Mouse (Mus musculus) limb, embryonic 15.5 days (tissue): Measurements from ENCODE around the gene Adamts8. TPM values are rescaled to one million over a fixed set of nuclear protein-coding genes. Genes with fewer than 3 reads are reported as not detected.

Experiments used
- ATAC-seq: fragments of 200-750 bp; cut with Nextera tagmentation; 2 replicates; pipeline ENCODE4 v1.8.0; 2017; ENCODE audit warnings: low read depth, moderate TSS enrichment; ENCODE audit not compliant: insufficient number of reproducible peaks, low FRiP score, low TSS enrichment
- H3K27ac ChIP-seq: fragments of 300-500 bp; sonication (generic); 2 replicates; pipeline ENCODE4 v1.5.1; 2015; ENCODE audit warnings: moderate library complexity, mild to moderate bottlenecking, inconsistent platforms
- H3K27me3 ChIP-seq: fragments of 300-500 bp; sonication (generic); 2 replicates; pipeline ENCODE4 v1.6.1; 2015; ENCODE audit warnings: inconsistent platforms
- H3K36me3 ChIP-seq: fragments of 300-500 bp; sonication (generic); 2 replicates; pipeline ENCODE4 v1.6.1; 2015; ENCODE audit warnings: inconsistent platforms
- H3K4me1 ChIP-seq: fragments of 300-500 bp; sonication (generic); 2 replicates; pipeline ENCODE4 v1.6.1; 2015; ENCODE audit warnings: inconsistent platforms
- H3K4me2 ChIP-seq: fragments of 300-500 bp; sonication (generic); 2 replicates; pipeline ENCODE4 v1.6.1; 2015; ENCODE audit warnings: mild to moderate bottlenecking, inconsistent platforms
- H3K4me3 ChIP-seq: fragments of 300-500 bp; sonication (generic); 2 replicates; pipeline ENCODE4 v1.5.1; 2015; ENCODE audit warnings: mild to moderate bottlenecking, inconsistent platforms
- H3K9ac ChIP-seq: fragments of 300-500 bp; sonication (generic); 2 replicates; pipeline ENCODE4 v1.6.1; 2015; ENCODE audit warnings: inconsistent platforms
- H3K9me3 ChIP-seq: fragments of 300-500 bp; sonication (generic); 2 replicates; pipeline ENCODE4 v1.6.1; 2016; ENCODE audit warnings: inconsistent platforms
- WGBS: fragments of 180-500 bp; shearing (Covaris S2); methylation state at CpG from one replicate; pipeline ENCODE4 v1.1.7; 2015; 5-methylcytosine and 5-hydroxymethylcytosine counted together
- polyA plus RNA-seq: library from polyadenylated mRNA; unstranded; fragments of >200 nt; fragmentation: Nextera tagmentation; extraction: Ambion mirVana; gene quantifications from 2 replicates; pipeline ENCODE4 v1.2.1, GENCODE M21; 2015

Gene Adamts8
- 4.6 and 4.8 TPM in 2 replicates for polyA plus RNA-seq

DNA sequence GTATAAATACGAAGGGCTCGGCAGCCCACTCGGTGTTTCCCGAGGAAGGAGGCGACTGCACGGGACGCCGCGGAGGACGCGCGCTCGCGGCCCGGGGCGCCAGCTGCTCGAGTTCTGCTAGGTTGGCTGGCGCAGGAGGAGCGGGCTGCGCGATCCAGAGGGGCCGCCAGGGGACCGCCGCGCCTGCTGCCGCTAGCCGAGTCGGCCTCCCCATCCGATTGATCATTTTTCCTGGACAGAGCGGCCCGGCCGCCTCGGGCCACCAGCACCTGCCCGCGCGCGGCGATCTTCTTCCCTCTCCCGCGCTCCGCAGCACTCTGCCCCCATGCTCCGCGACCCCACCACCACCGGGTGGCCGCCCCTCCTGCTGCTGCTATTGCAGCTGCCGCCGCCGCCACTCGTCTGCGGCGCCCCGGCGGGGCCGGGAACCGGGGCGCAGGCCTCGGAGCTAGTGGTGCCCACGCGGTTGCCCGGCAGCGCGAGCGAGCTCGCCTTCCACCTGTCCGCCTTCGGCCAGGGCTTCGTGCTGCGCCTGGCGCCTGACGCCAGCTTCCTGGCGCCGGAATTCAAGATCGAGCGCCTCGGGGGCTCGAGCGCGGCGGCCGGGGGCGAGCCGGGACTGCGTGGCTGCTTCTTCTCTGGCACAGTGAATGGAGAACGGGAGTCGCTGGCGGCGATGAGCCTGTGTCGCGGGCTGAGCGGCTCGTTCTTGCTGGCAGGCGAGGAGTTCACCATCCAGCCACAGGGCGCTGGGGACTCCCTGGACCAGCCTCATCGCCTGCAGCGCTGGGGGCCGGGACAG is at the start of gene Adamts8:
Gene Adamts8, plus strand, starts transcription at position 51 of the 802 bp plus-strand sequence.
- no peak for ATAC-seq
- no peaks in the 10 kb centered on the region for H3K36me3 ChIP-seq
- peak within 1 kb of the TSS; percentile 53 for H3K9ac ChIP-seq
- WGBS, result under 1% methylated on average over 93 of the region's 96 CpGs
- H3K27ac ChIP-seq, result no peak within 1 kb of the TSS
- H3K4me3 ChIP-seq, result peak within 1 kb of the TSS; percentile 57
- H3K9me3 ChIP-seq, result no peaks in the 10 kb centered on the region
- peak within 1 kb of the TSS; percentile 100 for H3K4me2 ChIP-seq
- peaks cover 75% of the 10 kb centered on the region for H3K27me3 ChIP-seq
- H3K4me1 ChIP-seq, result peaks cover 26% of the 10 kb centered on the region

GRCm38 (mm10) chr9:30895618-30896017 is 46.7 kb upstream of the Adamts8 start:
- peaks cover 6% of the 10 kb centered on the region; the same call in 1 of the 2 replicates for H3K36me3 ChIP-seq
- no peak overlapping the region for H3K4me3 ChIP-seq
- 73% methylated on average over 3 of the region's 3 CpGs for WGBS
- H3K9me3 ChIP-seq, result no peaks in the 10 kb centered on the region
- H3K27me3 ChIP-seq, result no peaks in the 10 kb centered on the region
- ATAC-seq, result no peak
- H3K4me1 ChIP-seq, result peaks cover 15% of the 10 kb centered on the region; the same call in 1 of the 2 replicates
- no peak overlapping the region for H3K4me2 ChIP-seq
- H3K27ac ChIP-seq, result no peak overlapping the region
- H3K9ac ChIP-seq, result no peak overlapping the region

DNA sequence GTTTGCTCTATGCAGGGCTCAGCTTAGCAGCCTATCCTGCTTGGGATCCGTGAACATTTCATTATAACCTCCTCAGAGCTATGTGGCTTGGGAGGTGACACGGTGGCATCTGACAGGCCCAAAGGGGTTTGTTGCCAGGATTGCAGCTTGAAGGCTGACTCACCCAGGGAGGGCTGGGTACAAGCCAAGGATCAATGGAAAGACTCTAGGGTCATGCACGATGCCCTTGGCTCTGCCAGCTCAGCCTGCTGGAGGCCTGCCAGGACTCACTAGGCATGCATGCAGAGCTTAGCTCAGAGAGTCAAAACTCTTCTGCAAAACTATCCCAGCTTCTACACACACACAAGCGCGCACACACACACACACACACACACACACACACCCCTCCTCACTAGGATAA is 45.6 kb upstream of the Adamts8 start:
- 0 out of 2 replicates have a peak overlapping the region, but pooled peaks have one; percentile 7 for H3K27ac ChIP-seq
- WGBS, result 58% methylated on average over 5 of the region's 5 CpGs
- ATAC-seq, result no peak

GRCm38 (mm10) chr9:30897169-30897568 is 45.2 kb upstream of the Adamts8 start:
- Histone ChIP-seq H3K4me1 (peaks cover 15% of the 10 kb centered on the region; the same call in 1 of the 2 replicates), H3K4me2 (no peak overlapping the region), H3K27me3 (no peaks in the 10 kb centered on the region), H3K36me3 (peaks cover 20% of the 10 kb centered on the region), H3K4me3 (no peak overlapping the region), H3K9ac (no peak overlapping the region), H3K27ac (0 out of 2 replicates have a peak overlapping the region, but pooled peaks have one; percentile 7), H3K9me3 (no peaks in the 10 kb centered on the region)
- WGBS, result 77% methylated on average over 2 of the region's 2 CpGs
- ATAC-seq, result no peak

More for the DNA sequence above, 45.6 kb upstream of the Adamts8 start:
- Histone ChIP-seq H3K4me2 (no peak overlapping the region), H3K9ac (no peak overlapping the region), H3K4me3 (no peak overlapping the region), H3K9me3 (no peaks in the 10 kb centered on the region), H3K36me3 (peaks cover 16% of the 10 kb centered on the region), H3K4me1 (peaks cover 15% of the 10 kb centered on the region; the same call in 1 of the 2 replicates), H3K27me3 (no peaks in the 10 kb centered on the region)

GRCm38 (mm10) chr9:30902152-30902551 is 40.2 kb upstream of the Adamts8 start:
- H3K4me1 ChIP-seq, result peaks cover 6% of the 10 kb centered on the region; the same call in 1 of the 2 replicates
- ATAC-seq, result no peak
- 96% methylated on average over 19 of the region's 19 CpGs for WGBS
- H3K9me3 ChIP-seq, result no peaks in the 10 kb centered on the region
- H3K36me3 ChIP-seq, result peaks cover 48% of the 10 kb centered on the region
- no peak overlapping the region for H3K4me2 ChIP-seq
- no peak overlapping the region for H3K9ac ChIP-seq
- no peak overlapping the region for H3K27ac ChIP-seq
- no peak overlapping the region for H3K4me3 ChIP-seq
- no peaks in the 10 kb centered on the region for H3K27me3 ChIP-seq

GRCm38 (mm10) chr9:30902641-30903040 is 39.7 kb upstream of the Adamts8 start:
- WGBS, result 97% methylated on average over 7 of the region's 7 CpGs

GRCm38 (mm10) chr9:30903266-30903665 is 39.1 kb upstream of the Adamts8 start:
- no peak for ATAC-seq
- no peaks in the 10 kb centered on the region for H3K9me3 ChIP-seq
- 98% methylated on average over 5 of the region's 5 CpGs for WGBS
- no peak overlapping the region for H3K9ac ChIP-seq
- H3K27ac ChIP-seq, result no peak overlapping the region
- H3K36me3 ChIP-seq, result peaks cover 51% of the 10 kb centered on the region
- H3K4me2 ChIP-seq, result no peak overlapping the region
- peaks cover 9% of the 10 kb centered on the region for H3K4me1 ChIP-seq
- no peak overlapping the region for H3K4me3 ChIP-seq
- no peaks in the 10 kb centered on the region for H3K27me3 ChIP-seq

More at GRCm38 (mm10) chr9:30902641-30903040, 39.7 kb upstream of the Adamts8 start:
- ATAC-seq, result no peak
- H3K36me3 ChIP-seq, result peaks cover 51% of the 10 kb centered on the region
- H3K9ac ChIP-seq, result no peak overlapping the region
- no peaks in the 10 kb centered on the region for H3K9me3 ChIP-seq
- H3K4me2 ChIP-seq, result no peak overlapping the region
- no peaks in the 10 kb centered on the region for H3K27me3 ChIP-seq
- H3K4me1 ChIP-seq, result peaks cover 7% of the 10 kb centered on the region
- no peak overlapping the region for H3K4me3 ChIP-seq
- no peak overlapping the region for H3K27ac ChIP-seq

DNA sequence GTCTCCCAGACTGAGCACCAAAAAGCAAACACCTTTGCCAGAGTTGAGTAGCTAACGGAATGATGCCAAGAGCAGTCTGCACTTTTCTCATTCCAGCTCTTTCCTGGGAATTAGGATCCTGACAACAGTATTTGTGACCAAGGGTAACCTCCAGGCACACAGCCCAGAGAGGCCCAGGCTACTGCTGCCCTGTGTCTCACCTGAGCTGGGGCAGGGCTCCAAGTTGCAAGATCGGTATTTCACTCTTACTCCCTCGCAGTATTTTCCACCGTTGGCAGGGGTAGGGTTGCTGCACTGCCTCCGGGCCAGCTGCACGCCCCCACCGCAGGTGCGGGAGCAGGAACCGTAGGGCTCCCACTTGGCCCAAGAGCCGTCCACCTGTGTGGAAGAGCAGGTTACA is 36.5 kb upstream of the Adamts8 start:
- no peak overlapping the region for H3K9ac ChIP-seq
- peaks cover 58% of the 10 kb centered on the region for H3K36me3 ChIP-seq
- ATAC-seq, result no peak
- H3K4me2 ChIP-seq, result no peak overlapping the region
- no peaks in the 10 kb centered on the region for H3K9me3 ChIP-seq
- H3K27ac ChIP-seq, result no peak overlapping the region
- no peaks in the 10 kb centered on the region for H3K27me3 ChIP-seq
- WGBS, result 62% methylated on average over 10 of the region's 10 CpGs
- no peak overlapping the region for H3K4me3 ChIP-seq
- H3K4me1 ChIP-seq, result peaks cover 9% of the 10 kb centered on the region

- no peak for ATAC-seq
- WGBS, result 77% methylated on average over 4 of the region's 4 CpGs
- H3K9ac ChIP-seq, result no peak overlapping the region
- H3K27me3 ChIP-seq, result no peaks in the 10 kb centered on the region
- no peak overlapping the region for H3K4me3 ChIP-seq
- H3K27ac ChIP-seq, result no peak overlapping the region
- H3K4me2 ChIP-seq, result no peak overlapping the region
- H3K9me3 ChIP-seq, result no peaks in the 10 kb centered on the region
- peaks cover 59% of the 10 kb centered on the region for H3K36me3 ChIP-seq
- H3K4me1 ChIP-seq, result peaks cover 9% of the 10 kb centered on the region
Observed at GRCm38 (mm10) chr9:30906426-30906825, 35.9 kb upstream of the Adamts8 start.

DNA sequence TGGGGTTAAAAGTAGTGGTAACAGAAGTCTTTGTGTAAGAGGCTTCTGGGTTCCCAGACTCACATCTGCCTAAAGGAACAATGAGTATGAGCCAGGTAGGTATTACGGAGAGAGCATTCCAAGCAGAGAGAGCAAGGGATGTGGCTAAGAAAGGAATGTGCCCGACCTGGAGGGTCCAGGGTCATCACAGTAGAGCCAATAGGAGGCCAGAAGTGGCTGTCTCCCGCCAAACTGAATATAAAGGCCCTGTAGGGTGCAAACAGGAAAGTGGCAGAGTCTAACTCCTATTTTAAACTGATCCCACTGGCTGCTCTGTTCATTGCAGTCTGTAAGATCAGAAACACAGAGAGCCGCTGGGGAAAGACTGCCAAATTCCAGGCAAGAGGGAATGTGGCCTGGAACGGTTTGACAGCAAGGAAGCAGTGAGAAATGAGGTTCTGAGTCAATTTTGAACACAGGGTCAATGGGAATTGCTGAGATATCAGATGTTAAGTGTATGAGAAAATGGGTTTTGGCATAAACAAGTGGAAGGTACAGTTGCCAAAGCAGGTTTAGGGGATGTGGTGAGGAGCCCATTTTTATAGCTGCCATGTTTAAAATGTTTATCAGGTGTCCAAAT is 34.6 kb upstream of the Adamts8 start:
- Histone ChIP-seq H3K9ac (no peak overlapping the region), H3K27me3 (no peaks in the 10 kb centered on the region), H3K4me1 (peaks cover 9% of the 10 kb centered on the region), H3K9me3 (no peaks in the 10 kb centered on the region), H3K27ac (peak overlapping the region; percentile 38; the same call in 1 of the 2 replicates), H3K4me2 (no peak overlapping the region), H3K36me3 (peaks cover 53% of the 10 kb centered on the region), H3K4me3 (no peak overlapping the region)
- 42% methylated on average over 5 of the region's 5 CpGs for WGBS
- ATAC-seq, result no peak

DNA sequence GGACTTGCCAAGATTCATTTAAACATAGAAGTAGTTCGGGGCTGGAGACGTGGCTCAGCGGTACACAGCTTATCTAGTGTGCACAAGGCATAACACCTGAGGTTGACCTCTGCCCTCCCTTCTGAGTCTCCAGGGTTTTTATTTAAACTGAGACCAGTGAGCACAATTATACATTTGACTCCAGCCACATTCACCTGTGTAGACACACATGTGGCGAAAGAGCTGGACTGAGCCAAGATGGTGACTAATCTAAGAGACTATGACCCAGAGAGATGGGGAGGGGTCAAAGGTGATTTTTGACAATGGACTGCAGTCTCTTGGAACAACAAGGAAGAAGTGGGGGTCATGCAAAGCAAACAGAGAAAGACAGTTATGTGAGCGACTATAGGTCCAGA is 34.1 kb upstream of the Adamts8 start:
- Histone ChIP-seq H3K4me1 (peaks cover 9% of the 10 kb centered on the region), H3K36me3 (peaks cover 48% of the 10 kb centered on the region), H3K27ac (no peak overlapping the region), H3K9ac (no peak overlapping the region), H3K9me3 (no peaks in the 10 kb centered on the region), H3K4me2 (no peak overlapping the region), H3K4me3 (no peak overlapping the region), H3K27me3 (no peaks in the 10 kb centered on the region)
- ATAC-seq, result no peak
- 72% methylated on average over 5 of the region's 5 CpGs for WGBS

DNA sequence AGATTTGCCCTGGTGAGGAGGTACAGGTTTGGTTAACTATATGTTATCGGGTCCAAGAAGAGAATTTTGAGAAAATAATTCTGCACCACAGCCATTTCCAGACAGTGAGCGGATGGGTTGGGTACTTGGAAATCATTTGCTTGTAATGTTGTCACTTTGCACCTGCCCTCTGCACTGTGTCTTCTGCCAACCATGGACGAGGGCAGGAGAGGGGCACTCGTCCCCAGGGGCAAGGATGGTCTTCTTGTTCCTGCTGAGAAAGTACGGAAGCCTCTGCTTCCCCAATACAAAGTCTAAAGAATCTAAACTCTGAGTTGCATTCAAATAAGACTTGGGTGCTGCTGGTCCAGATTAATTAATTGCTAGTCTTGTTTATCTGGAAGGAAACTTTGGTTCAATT is 33.4 kb upstream of the Adamts8 start:
- 69% methylated on average over 5 of the region's 5 CpGs for WGBS

More for the DNA sequence above, 33.4 kb upstream of the Adamts8 start:
- Histone ChIP-seq H3K4me1 (peaks cover 10% of the 10 kb centered on the region), H3K9ac (no peak overlapping the region), H3K27me3 (no peaks in the 10 kb centered on the region), H3K36me3 (peaks cover 42% of the 10 kb centered on the region), H3K4me2 (no peak overlapping the region), H3K9me3 (no peaks in the 10 kb centered on the region), H3K27ac (no peak overlapping the region), H3K4me3 (no peak overlapping the region)
- ATAC-seq, result no peak
